Mouse (Mus musculus) MEL (cell line): Measurements from ENCODE around the gene Gmfg.

Source experiments
- EP300 ChIP-seq, 2 experiments: IDR thresholded peaks; 2 replicates each; pipeline ENCODE4 v1.6.1; 2011; ENCODE audit warnings: improper control_type of control experiment in 2 of 2, low read length in 2 of 2, low read depth in 1 of 2, mild to moderate bottlenecking in 1 of 2
- GABPA ChIP-seq: IDR thresholded peaks from 2 replicates; pipeline ENCODE4 v1.6.1; 2012; ENCODE audit warnings: low read depth, mild to moderate bottlenecking, inconsistent platforms, low read length, improper control_type of control experiment, moderate library complexity
- POLR2AphosphoS2 ChIP-seq: IDR thresholded peaks from 2 replicates; pipeline ENCODE4 v1.6.1; 2011; ENCODE audit warnings: low read length, improper control_type of control experiment
- TBP ChIP-seq: IDR thresholded peaks from 2 replicates; pipeline ENCODE4 v1.8.0; 2011; ENCODE audit warnings: low read depth, low read length, improper control_type of control experiment

GRCm38 (mm10) chr7:28423018-28423417 lies 14.2 kb upstream of the Gmfg start:
- TF ChIP-seq TBP (no peak), EP300 (IDR thresholded peaks at IDR 0.05; ENCODE audit: low read depth in 1 of 2, low read length in 2 of 2) (no peak), GABPA (no peak), POLR2AphosphoS2 (no peak)
